Mouse (Mus musculus): ENCODE data around the gene Dctpp1.

Dctpp1 gene

GRCm38 (mm10) chr7:127228615-127229303 lies 31.8 kb downstream of the Dctpp1 start:
- DNase-seq: peak; percentile 84

- DNase-seq: no peak
Observed at GRCm38 (mm10) chr7:127225147-127225995, 35.1 kb downstream of the Dctpp1 start.

- DNase-seq: no peak
Observed at GRCm38 (mm10) chr7:127224616-127225015, 35.9 kb downstream of the Dctpp1 start.

- DNase-seq: no peak
Observed at GRCm38 (mm10) chr7:127223515-127224478, 36.7 kb downstream of the Dctpp1 start.

- DNase-seq: no peak
Observed at GRCm38 (mm10) chr7:127223106-127223505, 37.4 kb downstream of the Dctpp1 start.

GRCm38 (mm10) chr7:127220440-127220839 lies 40.1 kb downstream of the Dctpp1 start:
- no peak for DNase-seq

GRCm38 (mm10) chr7:127218670-127219069 lies 41.8 kb downstream of the Dctpp1 start:
- DNase-seq: no peak

GRCm38 (mm10) chr7:127217901-127218642 lies 42.4 kb downstream of the Dctpp1 start:
- DNase-seq: no peak

- no peak for DNase-seq
Observed at GRCm38 (mm10) chr7:127217475-127217874, 43.0 kb downstream of the Dctpp1 start.

- no peak for DNase-seq
Observed at GRCm38 (mm10) chr7:127216307-127216706, 44.2 kb downstream of the Dctpp1 start.

GRCm38 (mm10) chr7:127214981-127215871 lies 45.3 kb downstream of the Dctpp1 start:
- DNase-seq: no peak

- DNase-seq: no peak
Observed at GRCm38 (mm10) chr7:127214521-127214920, 46.0 kb downstream of the Dctpp1 start.

- no peak for DNase-seq
Observed at GRCm38 (mm10) chr7:127213930-127214329, 46.6 kb downstream of the Dctpp1 start.

- no peak for DNase-seq
Observed at GRCm38 (mm10) chr7:127213485-127213884, 47.0 kb downstream of the Dctpp1 start.

- no peak for DNase-seq
Observed at GRCm38 (mm10) chr7:127212432-127213250, 47.9 kb downstream of the Dctpp1 start.

GRCm38 (mm10) chr7:127211014-127211745 lies 49.3 kb downstream of the Dctpp1 start:
- DNase-seq: no peak

- no peak for DNase-seq
Observed at GRCm38 (mm10) chr7:127210266-127210665, 50.2 kb downstream of the Dctpp1 start.

GRCm38 (mm10) chr7:127209851-127210250 lies 50.7 kb downstream of the Dctpp1 start:
- DNase-seq: no peak
